Mouse (Mus musculus): ENCODE data around the gene Vti1a.

DNA sequence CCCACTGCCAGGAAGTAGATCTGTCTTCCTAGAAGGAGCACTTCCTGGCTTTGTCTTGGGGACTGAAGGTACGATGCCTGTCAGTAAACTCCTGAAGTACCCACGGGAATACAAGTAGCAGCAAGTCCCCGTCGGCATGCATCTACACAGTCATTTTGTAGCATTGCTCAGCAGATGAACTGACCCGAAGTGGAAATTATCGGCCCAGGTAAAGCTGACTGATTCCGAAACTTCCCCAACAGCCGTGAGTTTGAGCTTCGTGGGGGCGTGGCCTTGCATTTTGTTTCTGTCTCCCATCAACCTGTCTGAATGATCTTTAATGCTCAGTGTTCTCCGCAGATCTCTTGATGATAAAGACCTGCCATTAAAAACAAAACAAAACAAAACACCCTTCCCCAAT is 85.5 kb downstream of the Vti1a start:
- TF ChIP-seq CTCF (IDR thresholded peaks at IDR 0.05; ENCODE audit: low read depth) (no peak), EP300 (optimal IDR thresholded peaks at IDR 0.05) (no peak)

Measured in stomach, postnatal 0 days (tissue).